Mouse (Mus musculus) liver, postnatal 0 days (tissue): Measurements from ENCODE around the gene AC109138.7.

Experiments
- CTCF ChIP-seq: sonication (generic); IDR thresholded peaks from 2 replicates; pipeline ENCODE4 v1.5.1; 2016; ENCODE audit warnings: antibody characterized with exemption, low read depth
- EP300 ChIP-seq: IDR thresholded peaks from 2 replicates; pipeline ENCODE4 v1.6.1; 2016; ENCODE audit warnings: antibody characterized with exemption, low read depth, mild to moderate bottlenecking

- TF ChIP-seq EP300 (no peak), CTCF (no peak)
Measured at GRCm38 (mm10) chr19:4270972-4271371, 56.8 kb downstream of the AC109138.7 start.
